Mouse (Mus musculus): ENCODE measurements at regions not wholly inside any gene's neighbourhood (a gene's known extent, or its start where the extent isn't known, plus 50 kb on each side); places are given as distances from the start of the nearest gene placed in this dataset.
A peak's percentile ranks its signal among the peaks of the same experiment; 100 is the strongest.

- Histone ChIP-seq H3K4me2 (ENCODE audit: low read depth, low read length, poor library complexity, severe bottlenecking) (no peak overlapping the region), H3K27ac (ENCODE audit: low read depth, low read length) (no peak overlapping the region), H3K9me3 (ENCODE audit: low read length) (no peaks in the 10 kb centered on the region), H3K4me3 (ENCODE audit: low read depth, low read length) (no peak overlapping the region), H3K9ac (replicated peaks; ENCODE audit: low read length, poor library complexity, severe bottlenecking) (no peak overlapping the region), H3K27me3 (ENCODE audit: insufficient read depth, low read length) (no peaks in the 10 kb centered on the region), H3K36me3 (ENCODE audit: insufficient read depth, low read length) (no peaks in the 10 kb centered on the region), H3K4me1 (ENCODE audit: insufficient read depth, low read length) (no peaks in the 10 kb centered on the region)
- DNase-seq (ENCODE audit: low spot score) (peak; percentile 2), ATAC-seq (ENCODE audit: low FRiP score) (no peak)
- WGBS = 68% methylated on average over 14 of the region's 14 CpGs
- no peak for TF ChIP-seq CTCF (IDR thresholded peaks at IDR 0.05)
Measured at GRCm38 (mm10) chr3:8284655-8285428, 1325.0 kb downstream of the Zfp704 start.

- H3K27ac ChIP-seq (ENCODE audit: low read depth, low read length) = no peak overlapping the region
- ATAC-seq (ENCODE audit: low FRiP score) (no peak), DNase-seq (ENCODE audit: low spot score) (no peak)
- no peaks in the 10 kb centered on the region for H3K36me3 ChIP-seq (ENCODE audit: insufficient read depth, low read length)
- 66% methylated on average over 2 of the region's 2 CpGs for WGBS
- H3K4me1 ChIP-seq (ENCODE audit: insufficient read depth, low read length) = no peaks in the 10 kb centered on the region
- H3K27me3 ChIP-seq (ENCODE audit: insufficient read depth, low read length) = no peaks in the 10 kb centered on the region
- H3K4me3 ChIP-seq (ENCODE audit: low read depth, low read length) = no peak overlapping the region
- no peak for TF ChIP-seq CTCF (IDR thresholded peaks at IDR 0.05)
- H3K4me2 ChIP-seq (ENCODE audit: low read depth, low read length, poor library complexity, severe bottlenecking) = no peak overlapping the region
- H3K9ac ChIP-seq (replicated peaks; ENCODE audit: low read length, poor library complexity, severe bottlenecking) = no peak overlapping the region
- H3K9me3 ChIP-seq (ENCODE audit: low read length) = no peaks in the 10 kb centered on the region
Measured at GRCm38 (mm10) chr3:8282411-8282810, 1327.5 kb downstream of the Zfp704 start.

- Histone ChIP-seq H3K4me3 (ENCODE audit: low read depth, low read length) (no peak overlapping the region), H3K27me3 (ENCODE audit: insufficient read depth, low read length) (no peaks in the 10 kb centered on the region), H3K27ac (ENCODE audit: low read depth, low read length) (no peak overlapping the region), H3K9ac (replicated peaks; ENCODE audit: low read length, poor library complexity, severe bottlenecking) (no peak overlapping the region), H3K4me1 (ENCODE audit: insufficient read depth, low read length) (no peaks in the 10 kb centered on the region), H3K36me3 (ENCODE audit: insufficient read depth, low read length) (no peaks in the 10 kb centered on the region), H3K9me3 (ENCODE audit: low read length) (no peaks in the 10 kb centered on the region), H3K4me2 (ENCODE audit: low read depth, low read length, poor library complexity, severe bottlenecking) (no peak overlapping the region)
- no peak for TF ChIP-seq CTCF (IDR thresholded peaks at IDR 0.05)
- no peak for DNase-seq (ENCODE audit: low spot score)
- 70% methylated on average over 1 of the region's 1 CpGs for WGBS
- ATAC-seq (ENCODE audit: low FRiP score) = no peak
Measured at GRCm38 (mm10) chr3:8276661-8277060, 1333.2 kb downstream of the Zfp704 start.

GRCm38 (mm10) chr3:8270935-8271298 lies 1339.0 kb downstream of the Zfp704 start:
- Histone ChIP-seq H3K27ac (ENCODE audit: low read depth, low read length) (no peak overlapping the region), H3K4me1 (ENCODE audit: insufficient read depth, low read length) (no peaks in the 10 kb centered on the region), H3K4me2 (ENCODE audit: low read depth, low read length, poor library complexity, severe bottlenecking) (no peak overlapping the region), H3K9me3 (ENCODE audit: low read length) (no peaks in the 10 kb centered on the region), H3K4me3 (ENCODE audit: low read depth, low read length) (no peak overlapping the region), H3K9ac (replicated peaks; ENCODE audit: low read length, poor library complexity, severe bottlenecking) (no peak overlapping the region), H3K27me3 (ENCODE audit: insufficient read depth, low read length) (no peaks in the 10 kb centered on the region), H3K36me3 (ENCODE audit: insufficient read depth, low read length) (no peaks in the 10 kb centered on the region)
- ATAC-seq (ENCODE audit: low FRiP score) = no peak
- no peak for TF ChIP-seq CTCF (IDR thresholded peaks at IDR 0.05)
- 82% methylated on average over 3 of the region's 3 CpGs for WGBS
- DNase-seq (ENCODE audit: low spot score) = no peak

- no peak overlapping the region for H3K9ac ChIP-seq (replicated peaks; ENCODE audit: low read length, poor library complexity, severe bottlenecking)
- ATAC-seq (ENCODE audit: low FRiP score) = no peak
- no peak overlapping the region for H3K4me2 ChIP-seq (ENCODE audit: low read depth, low read length, poor library complexity, severe bottlenecking)
- no peaks in the 10 kb centered on the region for H3K36me3 ChIP-seq (ENCODE audit: insufficient read depth, low read length)
- H3K27ac ChIP-seq (ENCODE audit: low read depth, low read length) = no peak overlapping the region
- H3K9me3 ChIP-seq (ENCODE audit: low read length) = no peaks in the 10 kb centered on the region
- no peaks in the 10 kb centered on the region for H3K4me1 ChIP-seq (ENCODE audit: insufficient read depth, low read length)
- H3K27me3 ChIP-seq (ENCODE audit: insufficient read depth, low read length) = no peaks in the 10 kb centered on the region
- TF ChIP-seq CTCF (IDR thresholded peaks at IDR 0.05) = no peak
- H3K4me3 ChIP-seq (ENCODE audit: low read depth, low read length) = no peak overlapping the region
- 29% methylated on average over 1 of the region's 1 CpGs for WGBS
- peak; percentile 17 for DNase-seq (ENCODE audit: low spot score)
Measured at GRCm38 (mm10) chr3:8270009-8270934, 1339.6 kb downstream of the Zfp704 start.

- no peak for DNase-seq (ENCODE audit: low spot score)
- Histone ChIP-seq H3K9ac (replicated peaks; ENCODE audit: low read length, poor library complexity, severe bottlenecking) (no peak overlapping the region), H3K36me3 (ENCODE audit: insufficient read depth, low read length) (no peaks in the 10 kb centered on the region), H3K4me3 (ENCODE audit: low read depth, low read length) (no peak overlapping the region), H3K27ac (ENCODE audit: low read depth, low read length) (no peak overlapping the region), H3K9me3 (ENCODE audit: low read length) (no peaks in the 10 kb centered on the region), H3K4me2 (ENCODE audit: low read depth, low read length, poor library complexity, severe bottlenecking) (no peak overlapping the region), H3K27me3 (ENCODE audit: insufficient read depth, low read length) (no peaks in the 10 kb centered on the region), H3K4me1 (ENCODE audit: insufficient read depth, low read length) (no peaks in the 10 kb centered on the region)
- no peak for ATAC-seq (ENCODE audit: low FRiP score)
- WGBS = 87% methylated on average over 3 of the region's 3 CpGs
- TF ChIP-seq CTCF (IDR thresholded peaks at IDR 0.05) = no peak
Measured at GRCm38 (mm10) chr3:8265783-8266182, 1344.1 kb downstream of the Zfp704 start.
